Mouse (Mus musculus): ENCODE measurements around the gene Adcy3.

DNA sequence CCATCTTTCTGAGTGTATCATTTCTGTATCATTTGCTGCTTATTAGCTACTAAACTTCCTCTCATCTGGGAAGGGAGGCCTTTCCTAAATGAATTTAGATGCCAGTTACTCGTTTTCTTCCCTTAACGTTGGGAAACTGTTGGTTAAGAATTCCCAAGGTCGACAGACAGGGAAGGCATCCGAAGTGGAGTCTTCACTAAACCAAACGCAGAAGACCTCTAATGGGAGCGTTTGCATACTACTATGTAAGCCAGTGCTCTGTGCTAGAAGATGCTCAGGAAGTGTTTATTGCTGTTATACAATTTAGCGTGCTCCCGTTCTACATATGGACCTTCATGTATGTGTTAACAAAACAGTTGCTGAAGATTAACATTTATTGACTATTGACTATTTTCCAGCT is 49.5 kb upstream of the Adcy3 start:
- no peak for TF ChIP-seq CTCF (IDR thresholded peaks at IDR 0.05; ENCODE audit: borderline replicate concordance, insufficient read depth, low read length)
- no peak for TF ChIP-seq POLR2A (IDR thresholded peaks at IDR 0.05; ENCODE audit: low read depth, low read length)
